Mouse (Mus musculus): ENCODE data around the gene Zic4.

Gene Zic4

DNA sequence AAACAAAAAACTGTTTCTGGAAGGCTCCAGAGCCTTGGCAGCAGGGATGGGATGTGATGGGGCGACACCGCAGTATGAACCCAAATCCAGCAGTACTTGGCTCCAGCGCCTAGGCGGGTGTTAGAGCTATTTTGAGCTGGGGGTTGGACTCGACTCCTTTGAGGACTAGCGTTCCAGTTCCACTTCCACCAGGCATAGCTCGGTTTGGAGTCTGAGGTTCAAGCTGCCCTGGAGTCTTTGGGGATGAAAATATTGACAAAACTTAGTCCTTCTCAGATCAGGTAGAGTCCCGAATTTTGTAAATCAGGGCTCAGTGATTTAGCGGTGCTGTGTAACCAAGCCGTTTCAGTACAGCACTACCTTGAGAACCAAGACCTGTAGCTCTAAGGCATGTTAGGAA is 39.3 kb downstream of the Zic4 start:
- DNase-seq (ENCODE audit: low spot score in 2 of 2): no peak

DNA sequence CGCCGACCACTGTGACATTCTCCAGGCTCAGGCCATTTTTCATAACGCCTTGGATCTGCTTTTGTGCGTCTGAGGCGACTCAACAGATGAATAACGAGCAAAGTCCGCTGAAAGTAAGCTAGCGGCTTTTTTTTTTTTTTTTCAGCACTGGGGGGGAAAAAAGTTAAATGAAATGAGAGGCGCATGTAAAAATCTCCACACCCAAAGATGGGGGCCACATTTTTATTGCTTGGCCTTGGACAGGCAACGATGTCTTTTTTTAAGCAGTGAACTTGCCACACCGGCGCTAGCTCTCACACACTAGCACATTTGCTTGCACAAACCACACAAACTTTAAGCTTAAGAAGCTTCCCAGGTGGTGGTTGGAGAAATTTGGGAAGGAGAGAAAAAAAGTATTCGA is 42.0 kb downstream of the Zic4 start:
- no peak for DNase-seq (ENCODE audit: low spot score in 2 of 2)

DNA sequence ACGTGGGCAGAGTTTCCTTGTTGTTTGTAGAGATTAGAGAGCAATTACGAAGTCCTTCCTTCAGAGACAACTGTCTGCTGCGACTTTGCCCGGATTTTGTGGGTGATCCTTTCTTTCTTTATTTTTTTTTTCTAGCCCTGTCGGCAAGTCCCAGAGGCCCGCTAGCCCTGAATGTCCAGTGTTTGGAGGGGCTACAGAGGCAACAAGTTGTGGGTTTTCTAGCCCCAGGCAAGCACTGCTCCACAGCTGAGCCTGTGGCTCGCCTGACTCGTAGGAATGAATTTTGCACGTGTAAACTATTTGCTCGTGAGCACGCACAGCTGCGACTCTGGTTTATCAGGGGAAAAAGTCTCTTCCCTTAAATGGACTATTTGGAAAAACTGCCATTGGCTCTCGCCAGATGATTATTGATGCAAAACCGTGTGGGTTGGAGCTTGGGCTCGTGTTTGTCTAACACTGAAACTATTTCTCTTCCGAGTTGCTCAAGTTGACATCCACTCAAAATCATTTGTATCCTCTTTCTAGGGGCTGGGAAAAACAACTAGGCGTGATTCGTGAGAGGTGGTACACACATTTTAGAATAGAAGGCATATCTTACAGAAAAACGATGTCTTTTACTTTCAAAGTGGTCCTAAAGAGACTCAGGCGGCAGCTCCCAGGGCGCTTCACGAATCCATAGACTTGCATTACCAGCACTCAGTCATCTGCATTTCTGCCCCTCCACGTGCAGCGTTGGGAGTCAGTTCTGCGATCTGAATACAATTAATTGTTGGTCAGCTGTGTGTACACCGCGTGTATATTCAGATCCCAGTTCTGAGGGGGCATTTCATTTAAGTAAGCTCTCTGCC is 42.9 kb downstream of the Zic4 start:
- no peak for DNase-seq (ENCODE audit: low spot score in 2 of 2)

DNA sequence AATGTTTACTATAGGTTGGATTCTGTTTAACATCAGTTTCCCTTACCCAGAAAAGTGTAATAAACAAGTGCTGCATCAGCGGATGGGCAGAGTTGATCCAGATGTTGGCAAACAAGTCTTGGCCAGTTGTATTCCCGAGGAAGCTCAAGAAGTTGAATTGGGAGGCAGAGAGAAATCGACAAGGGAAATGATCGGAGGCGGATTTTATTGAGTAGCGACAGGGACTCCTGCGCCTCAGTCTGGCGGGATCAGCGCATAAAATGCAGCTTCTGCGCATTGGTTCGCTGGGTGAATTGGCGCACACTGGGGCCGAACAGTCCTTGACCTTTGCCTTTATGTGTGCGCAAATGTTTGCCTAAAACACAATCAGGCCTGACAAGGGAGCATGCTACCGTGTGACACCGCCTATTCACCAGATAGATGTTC is 43.6 kb downstream of the Zic4 start:
- DNase-seq (ENCODE audit: low spot score in 2 of 2): no peak

DNA sequence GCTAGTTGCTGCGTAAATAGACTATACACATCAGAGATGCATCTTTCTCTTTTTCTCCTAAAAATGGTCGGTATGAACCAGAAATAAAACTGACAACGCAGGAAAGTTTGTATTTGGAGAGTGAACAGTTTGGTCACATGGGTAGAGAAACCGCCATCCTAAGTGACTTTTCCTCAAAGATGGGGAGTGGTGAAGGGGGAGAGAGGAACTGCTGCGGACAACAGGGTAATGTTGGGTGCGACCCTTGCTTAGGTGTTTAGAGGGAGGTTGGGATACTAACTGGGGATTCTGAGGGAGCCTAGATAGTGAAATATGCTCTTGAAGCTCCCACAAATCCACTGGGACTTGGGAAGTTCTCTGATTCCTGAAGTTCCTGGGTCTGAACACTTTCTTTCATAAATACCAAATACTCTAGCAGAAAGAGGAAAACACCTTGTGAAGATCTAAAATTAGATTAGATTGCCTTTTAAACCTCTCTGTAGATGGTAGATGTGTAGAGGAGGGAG is 44.1 kb downstream of the Zic4 start:
- no peak for DNase-seq (ENCODE audit: low spot score in 2 of 2)

DNA sequence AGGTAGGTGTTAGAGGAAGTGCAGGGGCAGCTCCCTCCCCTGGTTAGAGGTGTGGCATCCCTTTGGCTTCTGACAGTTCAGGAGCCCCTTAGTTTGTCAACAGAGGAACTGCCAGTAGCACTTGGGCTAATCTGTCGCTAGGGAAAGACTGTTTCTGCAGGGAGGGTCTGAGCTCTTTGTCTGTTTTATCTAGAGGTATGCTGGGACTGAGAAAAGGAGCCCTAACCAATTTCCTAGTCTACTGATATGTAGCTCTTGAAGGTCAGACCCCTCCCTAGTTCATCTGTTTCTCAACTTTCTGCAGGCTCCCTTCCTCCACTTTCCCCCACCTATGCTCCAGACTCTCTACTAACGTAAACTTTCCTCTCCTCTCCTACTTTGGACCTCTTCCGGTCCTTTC is 47.6 kb downstream of the Zic4 start:
- no peak for DNase-seq (ENCODE audit: low spot score in 2 of 2)

DNA sequence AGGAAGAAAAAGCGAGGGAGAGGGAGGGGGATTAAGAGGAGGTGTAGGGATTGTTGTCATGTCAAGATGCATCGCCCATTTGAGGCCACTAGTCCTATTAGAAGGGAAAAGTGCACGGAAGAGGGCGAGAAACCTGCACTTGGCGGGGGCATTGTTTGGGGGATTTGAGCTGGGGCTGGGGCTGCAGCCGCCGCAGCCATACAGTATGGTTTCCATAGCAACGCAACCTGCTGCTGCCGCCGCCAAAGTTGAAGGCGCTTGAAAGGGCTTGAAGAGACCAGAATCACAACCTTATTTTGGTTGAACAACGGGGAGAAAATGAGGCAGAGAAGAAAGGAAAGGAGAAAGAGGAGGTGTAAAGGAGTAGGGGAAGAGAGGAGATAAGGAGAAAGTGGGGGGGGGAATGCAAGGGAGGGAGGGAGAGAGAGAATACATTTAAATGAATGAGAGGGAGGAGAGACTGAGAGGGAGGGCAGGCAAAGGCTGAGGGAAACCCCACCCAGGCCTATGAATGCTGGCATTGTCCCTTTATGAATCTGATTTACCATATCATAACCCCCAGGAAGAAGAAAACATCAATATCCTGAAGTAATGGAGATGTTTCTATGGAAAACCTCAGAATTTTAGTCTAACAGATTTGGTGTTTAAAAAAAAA is 51.9 kb downstream of the Zic4 start:
- DNase-seq (ENCODE audit: low spot score in 2 of 2): no peak

DNA sequence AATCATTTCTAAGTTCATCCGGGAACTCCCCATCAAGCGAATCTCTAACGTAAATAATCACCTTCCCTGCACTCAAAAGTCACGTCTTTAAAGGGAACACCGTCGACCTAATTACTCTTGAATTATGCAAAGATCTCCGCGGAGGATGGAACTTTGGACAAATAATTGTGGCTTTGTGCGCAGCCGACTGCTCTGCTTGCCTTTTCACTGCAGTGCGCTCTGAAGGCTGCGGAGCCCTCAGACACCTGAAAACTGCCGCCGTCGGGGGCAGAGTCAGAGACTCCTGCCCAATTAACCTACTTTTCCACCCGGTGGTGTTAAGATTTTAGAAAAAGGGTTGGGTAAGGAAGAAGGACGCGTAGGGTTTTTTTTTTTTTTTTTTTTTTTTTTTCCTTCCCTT is 58.2 kb downstream of the Zic4 start:
- DNase-seq (ENCODE audit: low spot score in 2 of 2): no peak
